Comparison of ENCODE assay signal across 19 mouse cellular contexts in genomic region chr19:24058851-24059250, GRCm38 (mm10). TPM values are rescaled to one million over a fixed set of nuclear protein-coding genes. Genes with fewer than 3 reads are reported as not detected.
A peak's percentile ranks its signal among the peaks of the same experiment; 100 is the strongest.
DNase-seq lines count a peak whose midpoint lies in the region; ATAC-seq lines count a peak whose summit lies in the region.
"Had no signal": no experiment of that assay in that cellular context is flagged by ENCODE, and none has a peak within 500 bp of the region (broad histone marks: within the 10 kb centered on the region; RNA-seq: fewer than 3 reads in every experiment).

No protein-coding gene starts in this region.

- no peaks in the 10 kb centered on the region for H3K36me3 ChIP-seq in forebrain, embryonic 14.5 days (ENCODE audit: control insufficient read depth, insufficient read depth, low read length)
- no peaks in the 10 kb centered on the region for H3K36me3 ChIP-seq in forebrain, embryonic 12.5 days (replicated peaks)
- no peaks in the 10 kb centered on the region for H3K36me3 ChIP-seq in heart, embryonic 11.5 days (ENCODE audit: control insufficient read depth, insufficient read depth, low read length)
- no peaks in the 10 kb centered on the region for H3K36me3 ChIP-seq in lung, embryonic 16.5 days (ENCODE audit: control insufficient read depth, insufficient read depth, low read length)
- no peaks in the 10 kb centered on the region; the same call in 1 of the 2 replicates for H3K36me3 ChIP-seq in heart, embryonic 16.5 days (ENCODE audit: control insufficient read depth, insufficient read depth)
- H3K36me3 ChIP-seq: hindbrain, embryonic 13.5 days; neural tube, embryonic 13.5 days had no signal

- H3K4me2 ChIP-seq in forebrain, embryonic 14.5 days (ENCODE audit: low read length): no peak overlapping the region
- H3K4me2 ChIP-seq in forebrain, embryonic 12.5 days: no peak overlapping the region
- no peak overlapping the region for H3K4me2 ChIP-seq in heart, embryonic 11.5 days
- H3K4me2 ChIP-seq in lung, embryonic 16.5 days (ENCODE audit: low read depth, low read length): no peak overlapping the region
- H3K4me2 ChIP-seq in heart, embryonic 16.5 days (ENCODE audit: low read depth, low read length): no peak overlapping the region
- H3K4me2 ChIP-seq: hindbrain, embryonic 13.5 days; neural tube, embryonic 13.5 days had no signal

- no peak overlapping the region for H3K27ac ChIP-seq in forebrain, embryonic 14.5 days (ENCODE audit: low read depth, low read length)
- H3K27ac ChIP-seq in forebrain, embryonic 12.5 days: no peak overlapping the region
- 0 out of 2 replicates have a peak overlapping the region, but pooled peaks have one; percentile 5 for H3K27ac ChIP-seq in heart, embryonic 11.5 days (ENCODE audit: low read depth, low read length)
- H3K27ac ChIP-seq in lung, embryonic 16.5 days (ENCODE audit: low read length): no peak overlapping the region
- H3K27ac ChIP-seq in heart, embryonic 16.5 days (ENCODE audit: low read length): peak overlapping the region; percentile 93
- H3K27ac ChIP-seq: hindbrain, embryonic 13.5 days; kidney, postnatal 0 days; neural tube, embryonic 13.5 days; stomach, postnatal 0 days had no signal

- H3K9me3 ChIP-seq in forebrain, embryonic 14.5 days (replicated peaks; ENCODE audit: control insufficient read depth, low read length): no peaks in the 10 kb centered on the region
- H3K9me3 ChIP-seq in forebrain, embryonic 12.5 days: no peaks in the 10 kb centered on the region
- no peaks in the 10 kb centered on the region for H3K9me3 ChIP-seq in heart, embryonic 11.5 days (replicated peaks; ENCODE audit: control insufficient read depth, low read length)
- no peaks in the 10 kb centered on the region for H3K9me3 ChIP-seq in lung, embryonic 16.5 days (ENCODE audit: control insufficient read depth, low read length)
- H3K9me3 ChIP-seq in heart, embryonic 16.5 days (replicated peaks; ENCODE audit: control insufficient read depth, low read length): peaks cover 7% of the 10 kb centered on the region; the same call in 1 of the 2 replicates
- H3K9me3 ChIP-seq: hindbrain, embryonic 13.5 days had no signal

- H3K4me3 ChIP-seq in forebrain, embryonic 14.5 days (ENCODE audit: low read depth, low read length): no peak overlapping the region
- H3K4me3 ChIP-seq in forebrain, embryonic 12.5 days (replicated peaks): no peak overlapping the region
- no peak overlapping the region for H3K4me3 ChIP-seq in heart, embryonic 11.5 days (ENCODE audit: low read depth, low read length)
- H3K4me3 ChIP-seq in lung, embryonic 16.5 days (ENCODE audit: low read length): no peak overlapping the region
- H3K4me3 ChIP-seq in heart, embryonic 16.5 days (ENCODE audit: low read length): no peak overlapping the region
- H3K4me3 ChIP-seq: hindbrain, embryonic 13.5 days; neural tube, embryonic 13.5 days had no signal

- H3K4me1 ChIP-seq in forebrain, embryonic 14.5 days (ENCODE audit: control insufficient read depth, insufficient read depth, low read length): no peaks in the 10 kb centered on the region
- no peaks in the 10 kb centered on the region for H3K4me1 ChIP-seq in forebrain, embryonic 12.5 days
- H3K4me1 ChIP-seq in heart, embryonic 11.5 days (ENCODE audit: control insufficient read depth, insufficient read depth, low read length): peaks cover 17% of the 10 kb centered on the region
- H3K4me1 ChIP-seq in lung, embryonic 16.5 days (replicated peaks; ENCODE audit: control insufficient read depth, insufficient read depth, low read length): peaks cover 12% of the 10 kb centered on the region
- H3K4me1 ChIP-seq in heart, embryonic 16.5 days (ENCODE audit: control insufficient read depth, insufficient read depth, low read length): peaks cover 23% of the 10 kb centered on the region
- H3K4me1 ChIP-seq: hindbrain, embryonic 13.5 days had no signal

- ATAC-seq in forebrain, embryonic 14.5 days: no peak
- no peak for ATAC-seq in forebrain, embryonic 12.5 days (ENCODE audit: low FRiP score)
- no peak for ATAC-seq in heart, embryonic 11.5 days (replicated peaks; ENCODE audit: insufficient number of reproducible peaks, low FRiP score, low TSS enrichment)
- peak; percentile 29; the same call in 1 of the 2 replicates for ATAC-seq in lung, embryonic 16.5 days (ENCODE audit: low read depth)
- ATAC-seq in heart, embryonic 16.5 days (replicated peaks; ENCODE audit: extremely low read depth, insufficient read depth, low FRiP score): no peak
- ATAC-seq: lung, postnatal 0 days had no signal

- H3K9ac ChIP-seq in forebrain, embryonic 14.5 days (ENCODE audit: low read length): no peak overlapping the region
- no peak overlapping the region for H3K9ac ChIP-seq in forebrain, embryonic 12.5 days
- no peak overlapping the region for H3K9ac ChIP-seq in heart, embryonic 11.5 days (ENCODE audit: low read depth, low read length)
- H3K9ac ChIP-seq in lung, embryonic 16.5 days (ENCODE audit: low read length): no peak overlapping the region
- no peak overlapping the region for H3K9ac ChIP-seq in heart, embryonic 16.5 days (ENCODE audit: low read length)
- H3K9ac ChIP-seq: hindbrain, embryonic 13.5 days; neural tube, embryonic 13.5 days had no signal

- 84% methylated on average over 8 of the region's 8 CpGs for WGBS in forebrain, embryonic 14.5 days
- 91% methylated on average over 8 of the region's 8 CpGs for WGBS in forebrain, embryonic 12.5 days
- WGBS in heart, embryonic 11.5 days (ENCODE audit: insufficient replicate concordance): 75% methylated on average over 8 of the region's 8 CpGs
- WGBS in lung, embryonic 16.5 days: 54% methylated on average over 8 of the region's 8 CpGs
- WGBS in heart, embryonic 16.5 days: 58% methylated on average over 8 of the region's 8 CpGs

- peak; percentile 34 for DNase-seq in forebrain, embryonic 14.5 days (ENCODE audit: low spot score)
- no peak for DNase-seq in heart, adult 9 months (ENCODE audit: low spot score in 2 of 2)
- DNase-seq in lung, postnatal 25 days (ENCODE audit: low spot score): no peak
- no peak for DNase-seq in left cerebral cortex, adult 11 months (ENCODE audit: low spot score)
- DNase-seq: adrenal gland, adult 8-10 months; B cell, adult 2 months; cerebellum, adult 18-20 months; gastrocnemius, postnatal 25 days; layer of hippocampus, postnatal 36 days; right cerebral cortex, postnatal 25 days had no signal

- H3K27me3 ChIP-seq in forebrain, embryonic 14.5 days (replicated peaks; ENCODE audit: control insufficient read depth, insufficient read depth, low read length): no peaks in the 10 kb centered on the region
- no peaks in the 10 kb centered on the region for H3K27me3 ChIP-seq in forebrain, embryonic 12.5 days
- no peaks in the 10 kb centered on the region for H3K27me3 ChIP-seq in heart, embryonic 11.5 days (ENCODE audit: control insufficient read depth, insufficient read depth, low read length)
- no peaks in the 10 kb centered on the region for H3K27me3 ChIP-seq in lung, embryonic 16.5 days (ENCODE audit: control insufficient read depth, insufficient read depth, low read depth, low read length)
- no peaks in the 10 kb centered on the region for H3K27me3 ChIP-seq in heart, embryonic 16.5 days (ENCODE audit: control insufficient read depth, insufficient read depth, low read length)
- H3K27me3 ChIP-seq: hindbrain, embryonic 13.5 days; neural tube, embryonic 13.5 days had no signal

RNA-seq across cellular contexts. Expression of gene Fam189a2, which starts 28.0 kb away (rescaled TPM):
- 0.80 and 1.1 TPM in 2 replicates for polyA plus RNA-seq in forebrain, embryonic 14.5 days (2014; fragmentation: Nextera tagmentation; extraction: Ambion mirVana)
- 0.47 and 0.63 TPM in 2 replicates for polyA plus RNA-seq in forebrain, embryonic 12.5 days (2016; fragmentation: Nextera tagmentation; extraction: Ambion mirVana)
- 8.3 and 9.3 TPM in 2 replicates for polyA plus RNA-seq in heart, embryonic 11.5 days (2014; fragmentation: Nextera tagmentation; extraction: Ambion mirVana)
- polyA plus RNA-seq in lung, embryonic 16.5 days (2015; fragmentation: Nextera tagmentation; extraction: Ambion mirVana): 1.6 and 1.9 TPM in 2 replicates
- polyA plus RNA-seq in heart, embryonic 16.5 days (2015; fragmentation: Nextera tagmentation; extraction: Ambion mirVana): 5.6 and 6.0 TPM in 2 replicates

Comparison
In these comparisons a context has a peak if more than half of its experiments do, and no peak if none do; other contexts are left out.
1. H3K27ac ChIP-seq: peak in heart, embryonic 11.5 days (single experiment) and heart, embryonic 16.5 days (single experiment); none in forebrain, embryonic 14.5 days (single experiment), forebrain, embryonic 12.5 days (single experiment) and lung, embryonic 16.5 days (single experiment).